Mouse (Mus musculus) MEL (cell line): ENCODE measurements around the gene Stk40.

Experiments used
- CTCF ChIP-seq, 3 experiments: IDR thresholded peaks in 2 of 3; conservative IDR thresholded peaks in 1 of 3; 2 replicates each; pipeline ENCODE4 v1.5.1; 2011 to 2012; ENCODE audit warnings: low read length in 3 of 3, low read depth in 2 of 3, mild to moderate bottlenecking in 2 of 3, improper control_type of control experiment in 1 of 3, inconsistent platforms in 1 of 3, mixed read lengths in 1 of 3, moderate library complexity in 1 of 3; ENCODE audit not compliant: control insufficient read depth in 1 of 3, insufficient read depth in 1 of 3, poor library complexity in 1 of 3, severe bottlenecking in 1 of 3
- NRF1 ChIP-seq: IDR thresholded peaks from 2 replicates; pipeline ENCODE4 v1.6.1; 2014; ENCODE audit warnings: low read depth, mild to moderate bottlenecking, inconsistent platforms, low read length, improper control_type of control experiment, moderate library complexity; ENCODE audit not compliant: poor library complexity, insufficient read depth, severe bottlenecking
- POLR2A ChIP-seq, 2 experiments: IDR thresholded peaks; 2 replicates each; pipeline ENCODE4 v1.6.1; 2011 to 2012; ENCODE audit warnings: low read length in 2 of 2, mild to moderate bottlenecking in 2 of 2, control low read depth in 1 of 2, improper control_type of control experiment in 1 of 2, low read depth in 1 of 2, moderate library complexity in 1 of 2; ENCODE audit not compliant: control insufficient read depth in 1 of 2, insufficient read depth in 1 of 2, poor library complexity in 1 of 2

DNA sequence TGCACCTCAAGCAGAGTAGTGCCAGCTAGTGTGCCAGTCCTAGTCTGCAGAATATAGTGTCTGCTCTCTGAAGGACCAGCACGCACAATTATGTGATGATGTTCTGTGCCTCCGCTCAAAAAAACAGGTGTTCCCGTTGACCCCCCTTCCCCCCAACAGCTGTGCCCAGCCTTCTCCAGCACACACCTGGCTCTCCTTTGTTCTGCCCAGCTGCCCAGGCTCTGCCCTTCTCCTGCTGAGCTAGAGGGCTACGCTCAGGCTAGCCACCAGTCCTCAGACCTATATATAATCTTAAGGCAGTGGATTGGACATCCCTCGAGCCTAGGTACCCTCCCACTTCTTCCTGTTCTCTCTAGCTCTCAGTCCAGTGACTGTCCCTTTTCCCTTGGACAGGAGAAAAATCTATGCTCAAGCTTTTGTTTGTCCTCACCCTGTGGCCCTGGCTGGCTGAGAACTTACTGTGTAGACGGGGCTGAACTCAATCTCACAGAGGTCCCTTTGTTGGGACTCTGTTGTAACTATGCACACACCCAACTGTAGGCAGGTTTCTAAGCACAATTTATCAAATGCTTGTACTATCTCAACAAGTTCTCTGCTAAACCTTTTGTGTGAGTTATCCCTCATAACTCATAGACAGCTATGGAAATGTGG, 12.2 kb downstream of the Stk40 start:
- TF ChIP-seq CTCF (IDR thresholded peaks at IDR 0.05 in 2 of 3, conservative IDR thresholded peaks at IDR 0.05 in 1 of 3; ENCODE audit: control insufficient read depth in 1 of 3, insufficient read depth in 1 of 3, low read depth in 2 of 3, low read length in 3 of 3, poor library complexity in 1 of 3, severe bottlenecking in 1 of 3): no peak
- TF ChIP-seq POLR2A (IDR thresholded peaks at IDR 0.05; ENCODE audit: control insufficient read depth in 1 of 2, insufficient read depth in 1 of 2, low read depth in 1 of 2, low read length in 2 of 2, poor library complexity in 1 of 2): no peak
- no peak for TF ChIP-seq NRF1
